14 mouse cellular contexts compared by ENCODE assay signal in genomic region chr11:113522726-113523125, GRCm38 (mm10).
"Had no signal": no experiment of that assay in that cellular context is flagged by ENCODE, and none has a peak within 500 bp of the region (broad histone marks: within the 10 kb centered on the region; RNA-seq: fewer than 3 reads in every experiment).

No protein-coding gene starts in this region.

- H3K36me3 ChIP-seq: limb, embryonic 10.5 days; liver, embryonic 15.5 days; stomach, embryonic 15.5 days had no signal

- H3K27ac ChIP-seq: kidney, postnatal 0 days; layer of hippocampus, adult 2 months; limb, embryonic 10.5 days; liver, embryonic 15.5 days; stomach, embryonic 15.5 days had no signal

- ATAC-seq: lung, postnatal 0 days; midbrain, embryonic 16.5 days had no signal

- H3K4me2 ChIP-seq: liver, embryonic 11.5 days; liver, embryonic 15.5 days; stomach, embryonic 15.5 days had no signal

- H3K4me3 ChIP-seq: layer of hippocampus, adult 2 months; limb, embryonic 10.5 days; liver, embryonic 15.5 days; stomach, embryonic 15.5 days had no signal

- H3K9ac ChIP-seq: liver, embryonic 15.5 days; stomach, embryonic 15.5 days had no signal

- H3K27me3 ChIP-seq: liver, embryonic 15.5 days; stomach, embryonic 15.5 days had no signal

- DNase-seq: kidney, postnatal 4 days; lung, adult 2 months; lung, postnatal 36 days; right cerebral cortex, postnatal 14 days; thymus, adult 2 months; thymus, postnatal 25 days had no signal

- H3K9me3 ChIP-seq: limb, embryonic 10.5 days; liver, embryonic 15.5 days; stomach, embryonic 15.5 days had no signal
